Mouse (Mus musculus) MEL-GATA-1-ER (cell line): ENCODE measurements around the gene Nhlrc2.
"Not testable (repeated sequence)": the region's sequence is repeated elsewhere in the genome, so short reads cannot be mapped to it uniquely, and the experiment has no call there.

Source experiments
- DNase-seq: peaks from one replicate; pipeline ENCODE4 v3.0.0-alpha.2; 2012; ENCODE audit warnings: low read depth; ENCODE audit errors: extremely low read depth

Nhlrc2 gene

DNA sequence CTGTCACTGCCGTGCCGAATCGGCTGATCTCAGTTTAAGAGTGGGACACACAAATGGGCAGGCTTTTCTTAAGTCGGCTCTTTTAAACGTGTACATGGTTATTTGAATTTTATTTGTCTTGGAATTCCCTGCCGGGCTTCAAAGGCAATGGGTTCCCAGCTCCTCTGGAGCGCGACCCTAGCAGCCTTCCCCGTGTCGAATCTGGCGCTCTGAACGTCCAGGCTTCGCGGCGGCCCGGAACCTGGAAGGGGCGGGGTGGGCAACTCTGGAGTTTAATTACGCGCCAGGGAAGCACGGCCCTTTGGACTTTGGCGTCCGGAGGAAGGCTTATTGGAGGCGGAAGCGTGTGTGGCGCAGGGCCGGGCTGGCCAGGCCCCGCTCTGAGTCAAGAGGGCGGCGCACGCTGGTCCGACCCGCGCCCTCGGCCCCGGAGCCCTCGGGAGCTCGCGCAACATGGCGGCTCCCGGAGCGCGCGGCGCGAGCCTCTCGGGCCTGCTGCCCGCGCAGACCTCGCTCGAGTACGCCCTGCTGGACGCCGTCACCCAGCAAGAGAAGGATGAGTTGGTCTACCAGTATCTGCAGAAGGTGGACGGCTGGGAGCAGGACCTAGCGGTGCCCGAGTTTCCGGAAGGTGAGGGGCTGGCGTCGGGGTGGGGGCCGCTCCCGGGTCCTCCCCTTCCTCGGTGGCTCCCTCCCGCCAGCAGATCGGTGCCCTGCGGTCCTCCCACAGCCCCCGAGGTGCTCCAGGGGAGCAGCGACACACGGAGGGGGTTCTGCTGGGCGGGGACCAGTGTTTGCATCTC lies at the start of gene Nhlrc2:
Gene Nhlrc2 (plus strand): TSS at position 32 of the 803 bp plus-strand sequence.
- DNase-seq: peak; percentile 76

DNA sequence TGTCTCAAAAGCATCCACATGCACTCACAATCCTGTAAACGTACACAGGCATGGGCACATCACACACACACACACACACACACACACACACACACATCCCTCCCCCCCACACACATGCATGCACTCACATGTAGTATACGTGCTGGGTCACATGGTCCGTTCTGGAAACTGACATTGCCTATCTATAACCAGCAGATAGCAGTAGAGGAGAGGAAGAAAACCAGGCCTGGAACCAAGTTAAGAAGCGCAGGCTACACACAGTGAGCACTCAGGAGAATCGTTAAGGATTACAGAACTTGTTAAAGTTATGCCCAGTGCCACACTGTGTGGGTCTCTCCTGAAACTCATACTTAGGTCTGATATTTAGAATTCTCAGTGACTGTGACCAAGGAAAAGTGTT lies 45.0 kb upstream of the Nhlrc2 start:
- not testable (repeated sequence) for DNase-seq

DNA sequence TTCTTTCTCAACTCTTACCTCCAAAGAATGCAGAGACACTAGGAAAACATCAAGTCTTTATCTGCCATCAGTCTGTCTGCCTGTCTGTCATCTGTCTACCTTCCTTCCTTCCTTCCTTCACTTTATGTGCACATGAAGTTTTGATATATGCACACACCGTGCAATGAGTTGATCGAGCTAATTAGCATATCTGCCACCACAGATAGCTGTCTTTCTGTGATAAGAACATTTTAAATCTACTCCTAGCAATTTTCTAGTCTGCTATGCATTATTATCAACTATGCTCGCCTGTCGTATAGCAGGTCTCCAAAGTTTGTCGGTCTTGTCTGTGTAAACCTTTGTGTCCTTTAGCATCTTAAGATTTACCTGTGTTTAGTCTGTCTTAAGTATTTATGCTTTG lies 44.5 kb upstream of the Nhlrc2 start:
- DNase-seq: not testable (repeated sequence)

DNA sequence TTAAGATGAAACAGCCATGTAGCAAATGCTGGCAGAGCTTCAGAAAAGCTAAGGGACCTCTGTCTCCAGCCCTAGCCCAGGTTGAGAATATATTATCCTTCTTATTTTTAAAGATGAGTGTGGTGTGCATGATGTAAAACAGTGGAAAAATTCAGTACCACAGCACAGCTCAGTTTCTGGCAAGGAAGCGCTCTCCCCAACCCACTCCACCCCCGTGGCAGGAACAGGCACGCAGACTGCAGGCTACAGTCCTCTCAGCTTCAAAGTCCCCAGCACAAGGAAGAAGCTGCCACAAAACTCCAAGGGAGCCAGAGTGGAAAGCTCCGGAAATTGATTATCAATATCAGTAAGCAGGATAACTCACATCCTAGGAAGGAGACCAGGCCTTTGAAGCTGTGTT lies 36.9 kb upstream of the Nhlrc2 start:
- not testable (repeated sequence) for DNase-seq

DNA sequence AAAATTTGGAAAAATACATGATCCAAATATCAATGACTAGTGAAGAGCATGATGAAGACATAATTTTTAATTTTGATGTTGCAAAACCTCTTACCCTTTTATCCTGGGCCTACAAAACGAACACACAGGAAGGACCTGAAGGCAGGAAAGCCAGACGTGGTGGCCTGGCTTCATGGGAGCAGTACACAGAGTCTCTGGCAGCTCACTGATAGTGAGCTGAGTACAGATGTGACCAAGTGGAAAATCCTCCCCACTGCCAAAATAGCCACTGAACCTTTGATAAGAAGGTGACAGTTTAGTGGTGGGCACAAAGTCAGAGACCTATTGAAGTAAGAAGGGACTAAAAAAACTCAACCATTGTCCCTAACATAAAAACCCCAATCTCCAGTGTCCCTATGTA lies 34.5 kb upstream of the Nhlrc2 start:
- DNase-seq: not testable (repeated sequence)

DNA sequence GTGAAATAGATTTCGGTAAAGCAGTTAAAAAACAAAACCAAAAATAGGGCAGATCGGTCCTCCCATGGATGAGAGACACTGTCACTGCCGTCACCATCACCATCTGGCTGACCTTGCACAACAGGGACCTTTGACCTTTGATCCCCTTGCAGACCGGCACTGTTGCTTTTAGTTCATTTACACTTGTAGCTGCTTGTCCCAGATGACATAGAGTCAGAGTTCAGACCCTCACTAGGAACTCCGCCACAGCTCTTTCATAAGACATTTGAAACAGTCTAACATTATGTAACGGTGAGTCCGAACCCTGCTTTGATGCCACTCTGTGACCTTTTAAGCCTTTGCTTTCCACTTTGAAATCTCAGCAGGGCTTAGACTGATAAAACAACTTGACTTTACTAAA lies 28.7 kb upstream of the Nhlrc2 start:
- DNase-seq: not testable (repeated sequence)

DNA sequence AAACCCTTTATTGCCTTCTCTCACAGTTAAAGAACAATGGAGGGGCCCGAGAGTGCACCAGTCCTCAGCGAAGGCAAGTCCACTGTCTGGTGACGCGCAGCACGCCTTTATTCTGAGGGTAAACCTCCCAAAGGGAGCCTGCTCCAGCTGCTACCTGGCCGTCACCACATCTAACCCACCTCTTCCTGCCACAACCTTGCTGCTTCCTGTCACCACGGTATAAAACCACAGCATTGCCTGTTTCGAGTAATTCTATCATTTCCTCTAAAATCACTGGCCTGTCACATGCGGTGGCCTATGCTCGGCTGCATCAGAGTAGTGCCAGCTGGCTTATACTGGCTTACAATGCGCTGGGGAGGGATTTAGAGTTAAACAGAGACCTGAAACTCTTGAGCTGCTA lies 17.5 kb upstream of the Nhlrc2 start:
- not testable (repeated sequence) for DNase-seq

DNA sequence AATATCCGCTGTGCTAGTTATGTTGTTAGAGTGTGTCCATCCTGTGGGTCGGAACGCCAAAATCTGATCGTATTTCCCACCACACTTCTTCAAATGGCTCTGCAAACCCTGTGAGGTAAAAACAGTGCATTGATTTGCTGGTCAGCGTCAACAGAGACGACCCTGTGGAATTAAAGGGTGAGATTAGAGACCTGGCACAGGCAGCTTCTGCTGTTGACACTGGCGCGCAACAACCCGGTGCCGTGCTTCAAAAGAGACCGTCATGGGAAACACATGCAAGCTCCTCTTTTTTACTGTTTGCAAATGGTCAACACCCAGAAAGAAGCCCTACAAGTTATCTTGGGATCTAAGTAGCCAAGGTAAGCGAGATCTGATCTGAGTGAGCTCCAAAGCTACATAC lies 16.8 kb upstream of the Nhlrc2 start:
- DNase-seq: no peak

DNA sequence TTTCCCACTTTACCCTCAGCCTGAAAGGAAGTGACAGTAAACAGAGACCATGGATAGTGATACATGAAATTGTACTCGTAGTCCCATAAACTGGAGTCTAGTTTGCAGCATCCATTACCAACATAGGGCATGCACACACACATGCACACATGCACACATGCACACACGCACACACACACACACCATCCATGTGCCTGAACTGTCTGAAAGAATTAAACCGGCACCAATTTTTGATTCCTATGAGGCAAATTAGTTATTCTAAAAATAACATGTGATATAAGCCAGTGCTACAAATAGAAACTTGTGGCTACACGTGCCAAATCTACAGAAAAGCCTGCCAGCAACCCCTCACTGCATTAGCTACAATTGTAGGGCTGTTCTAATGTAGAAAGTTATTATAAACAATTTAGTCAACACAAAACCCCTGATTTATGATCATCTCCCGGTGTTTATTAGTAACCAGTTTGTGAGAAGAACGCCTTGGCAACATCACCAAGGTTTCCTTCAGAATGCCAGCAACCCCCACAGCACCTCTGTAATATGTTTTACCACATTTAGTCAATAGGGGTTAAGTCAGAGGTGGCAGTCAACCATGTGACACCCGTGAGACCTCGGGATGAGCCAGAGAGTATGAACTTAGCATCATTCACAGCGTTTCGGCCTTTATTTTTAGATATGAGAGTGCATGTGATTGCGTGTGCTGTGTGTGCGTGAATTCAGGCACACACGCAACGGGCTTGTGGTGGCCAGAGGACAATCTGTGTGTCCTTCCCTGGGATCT lies 14.6 kb upstream of the Nhlrc2 start:
- no peak for DNase-seq

DNA sequence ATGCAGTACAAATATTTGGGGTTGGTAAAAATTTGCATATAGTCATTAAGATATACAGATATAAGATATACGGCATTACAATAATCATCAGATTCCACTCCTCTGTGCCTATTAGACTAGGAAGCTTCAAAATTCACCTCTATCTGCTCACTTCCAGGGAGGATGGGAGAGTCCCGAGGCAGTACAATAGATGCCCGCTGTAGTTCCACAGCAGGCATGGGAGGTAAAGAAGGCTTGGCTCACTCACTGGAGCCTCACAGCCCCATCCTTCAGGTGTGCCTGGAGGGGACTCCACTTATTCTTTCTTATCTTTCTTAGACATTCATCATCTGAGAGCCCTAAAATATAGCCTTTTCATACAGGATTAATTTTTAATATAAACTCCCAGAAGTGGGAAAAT lies 13.7 kb upstream of the Nhlrc2 start:
- no peak for DNase-seq

DNA sequence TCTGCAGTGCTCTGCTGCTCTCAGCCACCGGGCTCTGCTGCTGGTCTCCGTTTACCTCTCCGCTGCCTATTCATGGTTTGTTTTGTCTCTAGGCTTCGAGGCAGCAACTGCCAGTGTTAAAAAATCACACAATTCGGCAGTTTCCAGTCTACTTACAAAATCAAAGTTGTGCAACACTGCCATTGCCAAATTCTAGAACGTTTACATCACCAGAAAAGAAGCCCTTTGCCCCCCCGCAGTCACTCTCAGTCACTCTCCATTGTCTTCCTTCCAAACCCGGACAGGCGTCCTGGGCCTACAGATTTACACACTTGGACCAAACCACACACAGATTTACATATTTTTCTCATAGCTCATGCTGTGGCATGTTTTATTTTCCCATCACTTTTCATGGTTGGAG lies 13.0 kb upstream of the Nhlrc2 start:
- no peak for DNase-seq

DNA sequence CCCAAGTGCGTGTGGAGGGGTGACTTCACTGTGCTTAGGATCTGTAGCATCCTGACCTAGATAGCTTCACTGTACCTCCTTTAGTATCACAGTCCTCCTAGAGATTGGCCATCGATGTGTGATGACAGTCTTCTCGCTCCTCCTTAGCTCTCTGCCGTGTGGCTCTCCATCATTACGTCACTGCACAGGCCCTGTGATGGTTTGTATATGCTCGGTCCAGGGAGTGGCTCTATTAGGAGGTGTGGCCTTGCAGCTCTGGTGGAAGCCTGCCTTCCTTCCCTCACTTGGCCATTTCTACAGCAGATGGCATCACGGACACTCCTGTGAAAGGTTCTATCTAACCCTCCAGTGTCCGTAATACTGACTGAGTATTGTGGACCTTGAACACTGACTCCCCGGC lies 12.3 kb upstream of the Nhlrc2 start:
- no peak for DNase-seq

DNA sequence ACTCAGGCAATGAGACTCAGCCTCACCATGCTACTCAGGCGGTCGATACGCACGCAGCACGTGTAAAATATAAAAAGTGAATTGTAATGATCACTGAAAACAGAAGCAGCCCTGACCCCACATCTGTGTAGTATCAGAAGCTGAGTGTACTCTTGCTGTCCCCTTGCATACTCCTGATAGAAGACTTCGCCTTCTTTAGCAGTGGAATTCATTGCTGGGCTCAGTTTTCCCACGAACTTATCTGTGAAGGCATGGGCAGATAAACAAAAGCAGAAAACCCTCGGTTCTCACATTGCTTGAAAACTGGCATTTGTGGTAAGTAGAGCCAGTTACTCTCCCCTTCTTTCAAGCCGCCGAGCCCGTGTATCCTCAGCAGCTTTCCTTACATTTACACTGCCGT lies 4.7 kb upstream of the Nhlrc2 start:
- DNase-seq: no peak

DNA sequence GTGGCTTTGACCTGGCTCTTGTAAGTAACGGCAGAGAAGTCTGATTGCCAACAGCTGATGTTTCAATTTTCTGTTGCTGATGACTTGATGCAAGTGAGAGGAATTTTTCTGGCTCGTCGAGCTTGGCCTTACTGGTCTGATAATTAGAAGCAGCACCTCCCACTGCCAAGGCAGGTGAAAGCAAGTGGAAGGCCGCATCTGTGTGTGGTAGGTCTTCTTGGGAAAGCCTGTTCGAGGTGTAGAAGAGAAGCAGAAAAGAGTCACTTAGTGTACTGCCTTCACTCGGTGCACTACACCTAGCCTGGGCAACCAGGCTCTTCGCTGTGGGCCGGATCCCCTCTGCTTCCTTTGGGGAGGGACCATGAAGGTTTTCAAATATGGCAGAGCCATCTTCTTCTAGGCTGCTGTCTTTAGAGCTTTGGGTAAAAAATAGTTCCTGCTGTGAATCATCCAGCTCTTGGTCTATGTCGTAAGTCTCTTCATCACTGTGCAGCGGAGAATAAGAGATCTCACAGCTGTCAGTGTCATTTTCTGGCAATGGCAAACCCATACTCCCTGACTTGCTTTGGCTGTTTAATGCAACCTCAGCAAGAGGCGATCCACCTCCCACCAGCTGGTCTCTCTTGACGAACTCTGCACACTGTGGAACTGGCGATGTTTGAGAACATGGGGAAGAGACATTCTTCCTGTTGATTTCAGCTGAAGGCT lies 3.2 kb upstream of the Nhlrc2 start:
- DNase-seq: no peak

DNA sequence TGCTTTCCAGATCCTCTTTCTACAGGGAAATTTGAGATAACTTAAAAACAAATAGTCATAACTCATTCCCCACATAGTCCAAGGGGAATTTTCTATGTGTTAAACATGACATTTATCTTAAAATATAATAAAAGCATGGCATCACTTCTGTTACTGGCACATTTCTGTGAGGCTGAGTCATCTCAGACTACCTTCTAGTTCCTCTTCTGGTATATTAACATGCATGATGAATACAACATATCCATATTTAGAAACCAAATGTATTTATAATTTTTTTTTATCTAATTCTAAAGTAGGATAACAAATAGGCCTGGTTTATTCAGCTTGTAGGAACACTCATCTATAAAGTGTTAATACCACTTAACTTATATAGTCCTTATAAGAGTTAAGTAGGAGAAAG lies 2.0 kb upstream of the Nhlrc2 start:
- DNase-seq: no peak

DNA sequence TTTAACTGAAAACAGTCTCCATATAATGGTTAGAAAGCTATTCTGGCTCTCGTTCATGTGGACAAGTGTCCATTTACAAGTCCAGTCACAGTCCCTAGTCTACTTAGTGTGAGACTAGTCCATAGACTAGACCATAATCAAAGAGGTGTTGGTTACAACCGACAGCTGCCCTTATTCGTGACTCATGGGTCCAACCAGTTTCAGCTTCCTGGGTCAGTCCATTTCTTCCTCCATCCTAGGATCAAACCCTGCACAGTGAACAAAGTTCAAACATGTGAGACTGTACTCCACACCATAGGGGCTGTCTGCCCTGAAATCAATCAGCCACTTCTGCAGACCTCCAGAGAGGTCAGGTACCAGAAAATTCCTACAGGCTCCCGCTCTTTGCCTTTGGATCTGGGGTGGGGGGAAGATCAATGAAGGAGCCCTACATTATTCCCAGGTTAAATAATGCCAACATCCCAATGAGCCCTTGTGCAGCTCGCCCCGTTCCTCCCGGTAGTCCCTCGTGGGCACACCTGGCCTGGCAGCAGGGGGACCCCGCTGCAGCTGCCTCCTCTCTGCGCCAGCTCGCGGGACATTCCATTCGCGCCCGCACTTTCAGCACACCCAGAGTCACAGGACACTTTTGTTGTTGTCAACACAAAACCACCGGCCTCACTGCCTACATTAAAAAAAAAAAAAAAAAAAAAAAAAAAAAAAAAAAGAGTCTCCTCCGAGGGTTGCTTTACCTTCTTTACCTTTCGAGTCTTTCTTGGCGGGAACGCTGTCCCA lies 418 bp upstream of the Nhlrc2 start, which contains the start of gene Dclre1a:
Gene Dclre1a (minus strand): TSS at position 767 of the 774 bp plus-strand sequence.
- no peak for DNase-seq

DNA sequence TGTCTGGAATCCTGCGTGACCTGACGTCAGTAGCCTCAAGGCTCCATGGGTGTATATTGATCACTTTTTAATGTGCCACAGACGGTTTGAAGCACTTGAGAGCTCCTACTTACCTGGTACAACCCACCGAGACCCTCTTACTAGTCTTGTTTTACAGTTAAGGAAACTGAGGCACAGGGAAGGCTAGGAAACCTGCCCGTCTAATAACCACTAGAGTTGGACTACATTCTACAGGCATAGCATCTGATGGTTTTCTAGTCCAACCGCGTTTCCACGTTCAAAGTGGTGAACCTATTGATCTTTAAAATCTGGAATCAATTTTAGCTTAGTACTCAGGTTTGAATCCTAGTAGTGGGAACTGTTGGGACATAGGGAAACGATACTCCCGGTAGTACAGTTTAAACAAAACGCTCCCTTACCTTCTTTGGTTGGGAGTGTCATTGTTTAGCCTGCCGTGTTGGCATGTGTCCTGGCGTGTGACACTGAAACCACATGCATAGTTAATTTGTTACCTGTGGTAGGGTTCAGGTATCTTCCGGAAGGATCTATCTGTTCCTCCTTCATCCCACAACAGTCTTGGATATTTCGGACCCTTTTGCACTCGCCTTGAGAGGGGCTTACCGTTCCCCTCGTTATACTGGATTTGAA lies 1.1 kb downstream of the Nhlrc2 start:
- no peak for DNase-seq

DNA sequence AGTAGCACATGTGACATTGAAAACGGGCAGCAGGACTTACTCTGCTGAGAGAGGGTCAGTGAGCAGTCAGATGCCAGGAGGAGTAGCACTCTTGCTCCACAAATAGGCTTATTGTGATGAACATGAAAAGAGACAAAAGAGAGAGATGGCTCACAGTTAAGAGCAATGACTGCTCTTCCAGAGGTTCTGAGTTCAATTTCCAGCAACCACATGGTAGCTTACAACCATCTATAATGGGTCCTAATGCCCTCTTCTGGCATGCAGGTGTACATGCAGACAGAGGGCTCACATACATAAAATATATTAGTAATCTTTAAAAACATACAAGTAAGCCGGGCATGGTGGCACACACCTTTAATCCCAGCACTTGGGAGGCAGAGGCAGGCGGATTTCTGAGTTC lies 5.1 kb downstream of the Nhlrc2 start:
- no peak for DNase-seq

DNA sequence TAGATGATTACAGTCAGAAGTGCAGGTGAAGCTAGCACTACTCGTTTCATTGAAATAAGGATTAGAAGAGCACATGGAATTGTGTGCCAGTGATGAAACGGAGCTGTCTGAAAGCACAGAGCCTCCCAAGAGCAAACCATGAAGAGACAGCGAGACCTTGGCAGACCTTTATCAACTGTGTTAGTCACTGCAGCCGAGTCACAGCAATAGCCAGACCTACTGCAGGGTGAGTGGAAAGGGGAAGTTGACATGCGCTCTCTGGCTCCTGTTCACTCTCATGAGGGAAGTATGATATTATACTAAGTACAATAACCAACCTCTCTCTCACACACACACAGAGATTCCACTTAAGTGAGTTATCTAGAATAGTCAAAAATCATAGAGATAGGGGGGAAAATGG lies 7.9 kb downstream of the Nhlrc2 start:
- DNase-seq: peak; percentile 97

DNA sequence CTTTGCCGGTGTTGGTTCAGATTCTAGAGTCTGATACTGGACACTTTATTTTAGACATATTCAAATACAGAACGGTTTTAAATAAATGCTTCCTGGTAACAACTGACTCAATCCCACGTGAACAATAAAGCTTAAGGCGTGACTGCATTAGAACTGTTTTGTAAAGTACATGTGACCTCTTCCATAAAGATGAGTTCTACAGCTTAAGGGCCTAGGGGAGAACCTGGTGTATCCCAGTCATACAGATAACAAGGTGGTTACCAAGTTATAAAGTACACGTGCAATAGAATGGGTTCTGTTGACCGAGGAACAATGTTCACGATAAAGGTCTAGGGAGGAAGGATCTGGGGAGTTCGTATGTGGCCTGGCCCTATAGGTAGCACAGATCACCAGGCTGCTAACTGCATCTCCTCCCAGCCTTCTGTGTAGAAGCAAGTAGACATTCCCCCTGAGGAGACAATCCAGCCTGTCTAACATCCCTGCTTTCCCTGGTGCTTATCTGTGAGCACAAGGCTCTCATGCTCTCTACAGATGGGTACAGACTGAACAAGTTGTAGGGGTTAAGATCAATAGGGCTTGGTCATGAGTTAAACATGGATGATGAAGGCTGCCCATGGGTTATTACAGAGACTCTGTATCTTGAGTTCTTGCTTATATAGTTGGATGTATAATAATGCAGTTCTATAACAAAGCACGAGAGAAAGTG lies 14.5 kb downstream of the Nhlrc2 start:
- DNase-seq: no peak
